Mouse (Mus musculus): ENCODE data around the gene Casp7.

DNA sequence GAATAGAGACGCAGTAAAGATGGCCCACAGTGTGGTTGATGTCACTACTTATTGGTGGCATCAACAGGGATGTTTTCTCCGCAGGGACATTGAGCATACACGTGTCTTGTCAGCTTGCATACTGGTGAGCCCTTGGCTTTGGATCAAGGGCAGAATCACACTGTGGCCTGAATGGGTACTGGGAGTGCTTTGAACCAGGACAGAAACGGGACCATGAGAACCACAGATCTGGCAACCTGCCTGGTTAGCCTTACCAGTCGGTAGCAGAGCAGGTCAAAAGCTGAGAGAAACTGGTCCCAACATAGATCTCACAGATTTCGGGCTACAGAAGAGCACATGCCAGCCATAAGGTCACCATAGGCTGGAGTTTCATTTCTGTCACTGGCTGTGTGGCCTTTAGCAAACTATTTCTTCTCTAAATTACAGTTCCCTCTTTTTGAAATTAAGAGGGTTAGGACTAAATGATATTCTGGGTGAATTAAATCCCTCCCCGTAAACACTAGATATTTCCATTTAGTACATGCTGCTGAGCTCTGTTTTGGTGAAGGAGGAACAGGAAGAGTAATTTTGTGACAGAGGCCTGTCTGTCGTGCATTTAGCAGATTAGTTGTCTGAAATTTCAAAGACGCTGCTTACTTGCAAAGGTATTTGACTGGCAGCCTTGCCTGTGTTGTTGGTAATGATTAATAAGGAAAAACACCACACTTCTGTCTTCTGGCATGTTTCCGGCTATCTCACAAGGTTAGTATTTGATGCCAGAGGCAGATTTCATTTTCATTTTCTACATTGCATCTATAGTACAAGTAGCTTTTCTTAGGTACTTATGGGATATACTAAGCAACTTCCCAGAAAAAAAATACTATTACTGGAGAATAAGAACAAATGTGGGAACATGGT is 62.5 kb downstream of the Casp7 start:
- TF ChIP-seq CTCF (IDR thresholded peaks at IDR 0.05; ENCODE audit: borderline replicate concordance, insufficient read depth, low read length) (no peak), POLR2A (IDR thresholded peaks at IDR 0.05; ENCODE audit: low read depth, low read length) (no peak)

Measured in embryonic fibroblast, embryonic 13.5 days (primary cell).